Mouse (Mus musculus): Measurements from ENCODE around the gene Nemp1. TPM values are rescaled to one million over a fixed set of nuclear protein-coding genes. Genes with fewer than 3 reads are reported as not detected.

Nemp1 gene
- total RNA-seq (2015; ENCODE audit: low replicate concordance) (11.0 and 13.2 TPM in 2 replicates), total RNA-seq (2017; ENCODE audit: low replicate concordance) (12.4 and 14.3 TPM in 2 replicates)

- ATAC-seq (replicated peaks; ENCODE audit: low FRiP score, poor library complexity, severe bottlenecking): no peak
Measured at GRCm38 (mm10) chr10:127666501-127667268, at the start of gene Nemp1. TSS of gene Nemp1 (plus strand) at chr10:127666901.

- no peak for ATAC-seq (replicated peaks; ENCODE audit: low FRiP score, poor library complexity, severe bottlenecking)
Measured at GRCm38 (mm10) chr10:127617294-127617693, 49.4 kb upstream of the Nemp1 start.

GRCm38 (mm10) chr10:127618173-127618572, 48.5 kb upstream of the Nemp1 start:
- no peak for ATAC-seq (replicated peaks; ENCODE audit: low FRiP score, poor library complexity, severe bottlenecking)

GRCm38 (mm10) chr10:127619119-127619721, 47.5 kb upstream of the Nemp1 start:
- ATAC-seq (replicated peaks; ENCODE audit: low FRiP score, poor library complexity, severe bottlenecking): no peak

GRCm38 (mm10) chr10:127619941-127620405, 46.7 kb upstream of the Nemp1 start:
- no peak for ATAC-seq (replicated peaks; ENCODE audit: low FRiP score, poor library complexity, severe bottlenecking)

GRCm38 (mm10) chr10:127620406-127621190, 46.1 kb upstream of the Nemp1 start, which contains the start of gene Lrp1:
TSS of gene Lrp1 (minus strand) at chr10:127621148.
- ATAC-seq (replicated peaks; ENCODE audit: low FRiP score, poor library complexity, severe bottlenecking): no peak

- peak; percentile 69 for ATAC-seq (replicated peaks; ENCODE audit: low FRiP score, poor library complexity, severe bottlenecking)
Measured at GRCm38 (mm10) chr10:127621191-127622056, 45.3 kb upstream of the Nemp1 start.

GRCm38 (mm10) chr10:127622057-127622392, 44.7 kb upstream of the Nemp1 start:
- ATAC-seq (replicated peaks; ENCODE audit: low FRiP score, poor library complexity, severe bottlenecking): peak; percentile 38; the same call in 1 of the 2 replicates

- ATAC-seq (replicated peaks; ENCODE audit: low FRiP score, poor library complexity, severe bottlenecking): no peak
Measured at GRCm38 (mm10) chr10:127622661-127623060, 44.0 kb upstream of the Nemp1 start.

GRCm38 (mm10) chr10:127623439-127624216, 43.1 kb upstream of the Nemp1 start:
- no peak for ATAC-seq (replicated peaks; ENCODE audit: low FRiP score, poor library complexity, severe bottlenecking)

GRCm38 (mm10) chr10:127626433-127626832, 40.3 kb upstream of the Nemp1 start:
- peak; percentile 52; the same call in 1 of the 2 replicates for ATAC-seq (replicated peaks; ENCODE audit: low FRiP score, poor library complexity, severe bottlenecking)

- ATAC-seq (replicated peaks; ENCODE audit: low FRiP score, poor library complexity, severe bottlenecking): no peak
Measured at GRCm38 (mm10) chr10:127631261-127632214, 35.2 kb upstream of the Nemp1 start.

- ATAC-seq (replicated peaks; ENCODE audit: low FRiP score, poor library complexity, severe bottlenecking): no peak
Measured at GRCm38 (mm10) chr10:127632668-127633271, 33.9 kb upstream of the Nemp1 start.

- ATAC-seq (replicated peaks; ENCODE audit: low FRiP score, poor library complexity, severe bottlenecking): no peak
Measured at GRCm38 (mm10) chr10:127640421-127640820, 26.3 kb upstream of the Nemp1 start.

GRCm38 (mm10) chr10:127641861-127642771, 24.6 kb upstream of the Nemp1 start:
- ATAC-seq (replicated peaks; ENCODE audit: low FRiP score, poor library complexity, severe bottlenecking): peak; percentile 69
